Mouse (Mus musculus) thymus, adult 2 months (tissue): Measurements from ENCODE around the gene Mael. TPM values are rescaled to one million over a fixed set of nuclear protein-coding genes. Genes with fewer than 3 reads are reported as not detected.

Experiments used
- DNase-seq: peaks from one replicate; pipeline ENCODE4 v3.0.0; 2021
- H3K27ac ChIP-seq: fragments of 200-500 bp; 2 replicates; pipeline ENCODE4 v1.5.1; 2012; ENCODE audit warnings: low read length, control low read depth; ENCODE audit not compliant: control insufficient read depth, insufficient read depth
- H3K27me3 ChIP-seq: fragments of 200-500 bp; 2 replicates; pipeline ENCODE4 v1.6.1; 2012; ENCODE audit warnings: mild to moderate bottlenecking, low read length, moderate library complexity, mixed read lengths; ENCODE audit not compliant: control insufficient read depth, insufficient read depth
- H3K36me3 ChIP-seq: fragments of 200-500 bp; 2 replicates; pipeline ENCODE4 v1.6.1; 2012; ENCODE audit warnings: mild to moderate bottlenecking, low read length, moderate library complexity; ENCODE audit not compliant: control insufficient read depth, insufficient read depth
- H3K4me1 ChIP-seq: fragments of 200-500 bp; replicated peaks from 2 replicates; pipeline ENCODE4 v1.6.1; 2012; ENCODE audit warnings: low read length; ENCODE audit not compliant: control insufficient read depth, insufficient read depth
- H3K4me3 ChIP-seq: fragments of 200-500 bp; 2 replicates; pipeline ENCODE4 v1.5.1; 2012; ENCODE audit warnings: mild to moderate bottlenecking, low read length, control low read depth, moderate library complexity; ENCODE audit not compliant: control insufficient read depth, insufficient read depth
- CTCF ChIP-seq: fragments of 200-500 bp; IDR thresholded peaks from 2 replicates; pipeline ENCODE4 v1.5.1; 2012; ENCODE audit warnings: mild to moderate bottlenecking, control low read depth, low read length, moderate library complexity, borderline replicate concordance; ENCODE audit not compliant: control insufficient read depth, poor library complexity, insufficient read depth; ENCODE audit errors: extremely low read depth
- POLR2A ChIP-seq: fragments of 200-500 bp; IDR thresholded peaks from 2 replicates; pipeline ENCODE4 v1.6.1; 2012; ENCODE audit warnings: mild to moderate bottlenecking, low read length, control low read depth, moderate library complexity; ENCODE audit not compliant: control insufficient read depth, poor library complexity, insufficient read depth; ENCODE audit errors: extremely low read depth
- WGBS: fragments of 180-500 bp; shearing (Covaris S2); methylation state at CpG from one replicate; pipeline ENCODE4 v1.1.7; 2018; 5-methylcytosine and 5-hydroxymethylcytosine counted together
- polyA plus RNA-seq: library from polyadenylated mRNA; depleted of rRNA; stranded (reverse); fragments of >200 nt; gene quantifications from 2 replicates; pipeline ENCODE4 v1.2.3, GENCODE M21; 2012

Gene Mael
- polyA plus RNA-seq, 1 experiment, result 0.05 TPM

GRCm38 (mm10) chr1:166184391-166185229 is 53.9 kb downstream of the Mael start:
- Histone ChIP-seq H3K4me1 (no peaks in the 10 kb centered on the region), H3K27me3 (no peaks in the 10 kb centered on the region), H3K27ac (no peak overlapping the region), H3K4me3 (no peak overlapping the region), H3K36me3 (no peaks in the 10 kb centered on the region)
- no peak for DNase-seq
- WGBS, result 88% methylated on average over 22 of the region's 22 CpGs
- TF ChIP-seq CTCF (no peak), POLR2A (no peak)

DNA sequence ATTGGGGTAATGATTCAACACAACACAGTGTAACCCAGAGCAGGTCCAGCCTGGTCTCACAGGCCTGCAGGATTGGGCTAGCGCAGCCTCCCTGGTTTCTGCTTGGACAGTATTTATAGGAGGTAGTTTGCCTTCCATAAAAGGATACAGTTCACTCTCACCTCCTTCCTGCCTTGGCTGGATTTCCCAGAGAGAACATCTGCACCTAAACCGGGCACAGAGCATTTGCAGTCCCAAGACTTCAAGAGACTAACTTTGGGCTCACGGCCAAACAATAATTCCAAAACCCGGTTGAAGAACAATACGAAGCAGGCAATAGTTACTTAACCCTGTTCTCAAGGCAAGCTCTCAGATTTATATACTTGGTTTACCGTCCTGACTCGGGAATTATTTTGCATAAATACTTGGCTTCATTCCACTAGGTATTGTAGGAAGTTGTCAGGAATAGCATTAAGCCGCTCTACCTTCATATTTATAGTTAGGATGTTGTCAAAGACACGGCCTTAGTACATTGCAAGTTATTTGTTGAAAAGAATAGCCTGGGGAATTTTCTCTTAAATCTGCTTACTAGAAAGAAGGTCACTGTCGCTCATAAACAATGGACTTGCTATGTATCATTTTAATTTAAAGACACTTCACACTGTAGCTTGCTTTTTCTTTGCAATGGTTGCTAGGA is 55.5 kb downstream of the Mael start:
- WGBS, result 91% methylated on average over 10 of the region's 10 CpGs
- Histone ChIP-seq H3K4me3 (no peak overlapping the region), H3K36me3 (no peaks in the 10 kb centered on the region), H3K27ac (no peak overlapping the region), H3K4me1 (no peaks in the 10 kb centered on the region), H3K27me3 (no peaks in the 10 kb centered on the region)
- TF ChIP-seq POLR2A, result no peak
- no peak for TF ChIP-seq CTCF
- no peak for DNase-seq

DNA sequence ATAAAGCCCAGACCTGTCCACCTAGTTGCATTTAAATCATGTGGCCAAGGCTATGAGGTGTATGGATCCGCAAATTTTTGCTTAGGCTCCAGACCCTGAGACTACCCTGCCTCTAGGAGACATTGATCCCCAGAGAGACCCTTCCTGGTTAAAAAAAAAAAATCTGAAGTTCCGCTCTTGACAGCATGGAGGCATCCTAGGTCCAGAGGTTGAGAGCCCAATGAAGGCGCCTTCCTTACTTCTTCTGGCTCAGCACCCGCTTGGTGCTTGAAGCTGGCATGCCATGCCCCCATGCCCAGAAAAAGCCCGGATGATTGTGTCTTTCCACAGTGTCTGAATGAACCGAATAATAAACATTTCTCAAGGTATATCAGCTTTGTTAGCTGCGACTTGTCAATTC is 57.0 kb downstream of the Mael start:
- no peak for TF ChIP-seq CTCF
- DNase-seq, result no peak
- no peak overlapping the region for H3K27ac ChIP-seq
- 95% methylated on average over 7 of the region's 7 CpGs for WGBS
- no peaks in the 10 kb centered on the region for H3K27me3 ChIP-seq
- H3K4me3 ChIP-seq, result no peak overlapping the region
- H3K36me3 ChIP-seq, result no peaks in the 10 kb centered on the region
- H3K4me1 ChIP-seq, result no peaks in the 10 kb centered on the region

DNA sequence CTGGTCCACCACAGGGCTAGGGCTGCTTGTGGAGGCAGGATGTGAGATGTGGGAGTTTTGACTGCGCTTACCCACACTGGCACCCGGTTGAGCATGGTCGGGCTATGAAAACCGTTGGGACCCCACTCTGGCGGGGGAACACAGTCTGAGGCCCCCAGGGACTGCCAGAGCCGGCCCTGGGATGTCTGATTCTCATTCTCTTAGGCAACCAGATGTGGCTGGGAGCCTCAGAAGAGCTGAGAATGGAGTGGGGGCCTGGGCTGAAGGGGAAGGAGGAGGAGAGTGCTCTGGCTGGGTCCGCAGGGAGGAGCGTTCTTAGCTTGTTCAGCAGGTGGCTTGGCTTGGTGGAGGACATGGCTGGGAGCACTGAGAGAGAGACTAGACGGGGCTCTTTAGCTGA is 64.9 kb downstream of the Mael start:
- H3K4me3 ChIP-seq, result no peak overlapping the region
- no peaks in the 10 kb centered on the region for H3K36me3 ChIP-seq
- DNase-seq, result no peak
- no peaks in the 10 kb centered on the region for H3K4me1 ChIP-seq
- H3K27ac ChIP-seq, result no peak overlapping the region
- no peaks in the 10 kb centered on the region for H3K27me3 ChIP-seq
- TF ChIP-seq CTCF (no peak), POLR2A (no peak)
- 86% methylated on average over 9 of the region's 9 CpGs for WGBS

DNA sequence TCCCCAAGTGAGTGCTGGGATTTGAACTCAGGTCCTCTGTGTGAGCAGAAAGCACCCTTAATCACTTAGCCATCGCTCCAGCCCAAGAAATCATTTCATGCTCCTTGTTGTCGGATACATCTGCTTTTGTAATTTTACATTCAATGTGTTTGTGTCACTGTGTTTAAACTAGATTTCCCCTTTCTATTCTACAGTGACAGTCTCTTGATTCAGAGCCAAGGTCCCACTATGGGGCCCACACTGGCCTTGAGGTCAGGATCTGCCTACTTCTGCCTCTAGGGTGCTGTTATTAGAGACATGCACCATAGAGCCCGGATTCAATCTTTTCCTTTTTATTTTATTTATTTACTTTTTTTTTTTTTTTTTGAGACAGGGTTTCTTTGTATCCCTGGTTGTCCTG is 65.6 kb downstream of the Mael start:
- Histone ChIP-seq H3K27ac (no peak overlapping the region), H3K27me3 (no peaks in the 10 kb centered on the region), H3K4me1 (no peaks in the 10 kb centered on the region), H3K36me3 (no peaks in the 10 kb centered on the region), H3K4me3 (no peak overlapping the region)
- TF ChIP-seq POLR2A (no peak), CTCF (no peak)
- 75% methylated on average over 3 of the region's 3 CpGs for WGBS
- no peak for DNase-seq

DNA sequence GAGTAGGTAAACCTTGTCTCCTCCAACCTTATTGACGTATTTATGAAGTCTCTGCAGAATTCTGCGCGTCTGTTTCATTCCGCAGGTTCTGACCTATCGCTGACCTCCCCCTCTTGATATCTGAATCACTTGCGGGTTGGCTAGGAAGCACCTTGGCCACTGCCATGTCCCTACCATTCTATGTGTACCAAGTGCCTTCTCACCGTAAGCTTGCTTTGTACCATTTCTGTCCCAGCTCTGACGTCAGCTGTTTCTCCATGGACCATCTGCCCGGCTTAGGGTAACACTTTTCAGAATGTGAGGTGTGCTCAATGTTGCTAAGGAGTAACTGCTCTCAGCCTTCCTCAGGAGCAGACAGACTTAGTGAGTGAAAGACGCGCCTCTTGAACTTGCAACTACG is 67.7 kb downstream of the Mael start:
- H3K27me3 ChIP-seq, result no peaks in the 10 kb centered on the region
- no peak overlapping the region for H3K27ac ChIP-seq
- TF ChIP-seq POLR2A (no peak), CTCF (no peak)
- H3K4me1 ChIP-seq, result no peaks in the 10 kb centered on the region
- WGBS, result 97% methylated on average over 12 of the region's 12 CpGs
- H3K36me3 ChIP-seq, result no peaks in the 10 kb centered on the region
- H3K4me3 ChIP-seq, result no peak overlapping the region
- no peak for DNase-seq
